Mouse (Mus musculus): ENCODE measurements at regions not wholly inside any gene's neighbourhood (a gene's known extent, or its start where the extent isn't known, plus 50 kb on each side); places are given as distances from the start of the nearest gene placed in this dataset.
"Not testable (repeated sequence)": the region's sequence is repeated elsewhere in the genome, so short reads cannot be mapped to it uniquely, and the experiment has no call there.

- not testable (repeated sequence) for DNase-seq
Measured at GRCm38 (mm10) chr8:19976461-19976860, 73.3 kb downstream of the Gm31371 start.

- DNase-seq = peak; percentile 64
Measured at GRCm38 (mm10) chr8:19979536-19980345, 76.5 kb downstream of the Gm31371 start.

- DNase-seq = peak; percentile 27
Measured at GRCm38 (mm10) chr8:19980346-19980726, 77.1 kb downstream of the Gm31371 start.

GRCm38 (mm10) chr8:20008106-20008505 is 104.9 kb downstream of the Gm31371 start:
- DNase-seq = peak; percentile 19

- DNase-seq = not testable (repeated sequence)
Measured at GRCm38 (mm10) chr8:20010947-20011346, 107.8 kb downstream of the Gm31371 start.

GRCm38 (mm10) chr8:20013278-20013677 is 110.1 kb downstream of the Gm31371 start:
- not testable (repeated sequence) for DNase-seq

GRCm38 (mm10) chr8:20014451-20015130 is 111.4 kb downstream of the Gm31371 start:
- not testable (repeated sequence) for DNase-seq

- DNase-seq = not testable (repeated sequence)
Measured at GRCm38 (mm10) chr8:20015411-20016081, 112.4 kb downstream of the Gm31371 start.

GRCm38 (mm10) chr8:20016082-20016840 is 113.1 kb downstream of the Gm31371 start:
- DNase-seq = peak; percentile 38

- DNase-seq = not testable (repeated sequence)
Measured at GRCm38 (mm10) chr8:20025521-20025920, 122.3 kb downstream of the Gm31371 start.

- not testable (repeated sequence) for DNase-seq
Measured at GRCm38 (mm10) chr8:20027956-20028355, 124.8 kb downstream of the Gm31371 start.

GRCm38 (mm10) chr8:20030131-20030530 is 126.9 kb downstream of the Gm31371 start:
- not testable (repeated sequence) for DNase-seq

GRCm38 (mm10) chr8:20057626-20058025 is 154.4 kb downstream of the Gm31371 start:
- not testable (repeated sequence) for DNase-seq

GRCm38 (mm10) chr8:20098121-20098520 is 194.9 kb downstream of the Gm31371 start:
- DNase-seq = not testable (repeated sequence)

- not testable (repeated sequence) for DNase-seq
Measured at GRCm38 (mm10) chr8:20100241-20100640, 197.0 kb downstream of the Gm31371 start.

- DNase-seq = not testable (repeated sequence)
Measured at GRCm38 (mm10) chr8:20102374-20102773, 199.2 kb downstream of the Gm31371 start.

- not testable (repeated sequence) for DNase-seq
Measured at GRCm38 (mm10) chr8:20107154-20107553, 204.0 kb downstream of the Gm31371 start.

GRCm38 (mm10) chr8:20116785-20117184 is 213.6 kb downstream of the Gm31371 start:
- DNase-seq = peak; percentile 9

GRCm38 (mm10) chr8:20119581-20119980 is 216.4 kb downstream of the Gm31371 start:
- DNase-seq = not testable (repeated sequence)

GRCm38 (mm10) chr8:20120186-20120585 is 217.0 kb downstream of the Gm31371 start:
- DNase-seq = not testable (repeated sequence)

- peak; percentile 45 for DNase-seq
Measured at GRCm38 (mm10) chr8:20121391-20121909, 218.3 kb downstream of the Gm31371 start.

All from cerebellum, adult 11-12 months (tissue).